Mouse (Mus musculus) kidney, adult 2 months (tissue): ENCODE measurements around the gene Sftpa1.

ENCODE experiments used
- CTCF ChIP-seq: fragments of 200-500 bp; conservative IDR thresholded peaks from 2 replicates; pipeline ENCODE4 v1.5.1; 2011; ENCODE audit warnings: low read depth, mild to moderate bottlenecking, control low read depth, low read length, moderate library complexity, mixed read lengths; ENCODE audit not compliant: insufficient read depth, insufficient read length
- POLR2A ChIP-seq: fragments of 200-500 bp; IDR thresholded peaks from one replicate; pipeline ENCODE4 v1.6.1; 2011; ENCODE audit warnings: low read depth, low read length, control low read depth

DNA sequence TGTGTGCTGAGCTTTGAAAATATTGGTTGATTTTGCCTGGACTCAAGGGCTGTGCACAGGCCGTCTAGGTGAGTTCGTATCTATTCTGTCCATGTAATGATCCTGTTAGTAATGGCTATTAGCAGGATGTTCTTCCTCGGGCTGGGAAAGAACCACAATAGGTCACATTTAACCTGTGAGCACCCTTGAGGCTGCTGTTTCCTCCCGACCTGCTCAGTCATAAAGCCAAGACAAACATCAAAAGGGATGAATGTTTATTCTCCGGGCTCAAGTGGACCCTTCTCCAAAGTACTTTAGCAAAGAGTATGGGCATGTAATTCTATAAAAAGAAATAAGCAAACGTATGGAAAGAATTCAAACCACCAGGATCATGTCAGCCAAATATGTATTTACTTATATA lies 14.5 kb downstream of the Sftpa1 start:
- TF ChIP-seq POLR2A = no peak
- TF ChIP-seq CTCF = no peak
